Mouse (Mus musculus): Measurements from ENCODE around the gene Ipo4.

DNA sequence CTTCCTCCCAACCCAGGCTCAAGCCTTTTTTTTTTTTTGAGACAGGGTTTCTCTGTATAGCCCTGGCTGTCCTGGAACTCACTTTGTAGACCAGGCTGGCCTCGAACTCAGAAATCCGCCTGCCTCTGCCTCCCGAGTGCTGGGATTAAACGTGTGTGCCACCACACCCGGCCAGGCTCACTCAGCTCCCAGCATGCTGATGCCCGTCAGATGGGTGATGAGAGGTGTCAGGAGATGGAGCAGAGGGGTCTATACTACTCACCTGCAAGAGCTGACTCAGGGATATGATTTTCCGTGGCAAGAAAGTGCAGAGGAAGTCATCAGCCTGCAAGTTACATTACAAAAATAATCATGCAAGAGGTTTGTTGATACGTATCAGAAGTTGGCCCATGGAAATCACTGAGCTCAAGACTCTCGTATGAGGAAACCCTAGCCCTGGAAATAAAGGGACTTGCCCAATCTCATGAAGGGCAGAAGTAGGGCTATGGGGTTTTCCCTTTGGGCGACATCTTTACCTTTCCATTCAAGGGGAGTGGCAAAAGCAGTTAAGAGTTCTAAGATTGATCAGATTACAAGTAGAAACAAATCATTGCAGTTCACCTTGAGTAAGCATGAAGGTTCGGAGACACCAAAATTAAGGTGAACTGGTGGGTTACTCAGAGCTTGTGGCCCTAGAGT is 45.8 kb downstream of the Ipo4 start:
- TF ChIP-seq POLR2A (IDR thresholded peaks at IDR 0.05; ENCODE audit: insufficient read depth, low read depth, low read length) (no peak), CTCF (IDR thresholded peaks at IDR 0.05; ENCODE audit: insufficient read depth, low read depth, low read length) (no peak)

Data from olfactory bulb, adult 2 months (tissue).